Mouse (Mus musculus): ENCODE data around the gene Scgb3a1. TPM values are rescaled to one million over a fixed set of nuclear protein-coding genes. Genes with fewer than 3 reads are reported as not detected.

Gene Scgb3a1
- polyA plus RNA-seq, 1 experiment from 2014 or later = not detected

- Histone ChIP-seq H3K27ac (ENCODE audit: low read depth) (peak overlapping the region; percentile 48; the same call in 1 of the 2 replicates), H3K9me3 (ENCODE audit: low read depth, low read length) (no peaks in the 10 kb centered on the region), H3K27me3 (ENCODE audit: insufficient read depth, low read length) (no peaks in the 10 kb centered on the region), H3K36me3 (ENCODE audit: insufficient read depth) (no peaks in the 10 kb centered on the region), H3K4me3 (ENCODE audit: low read depth, low read length) (no peak overlapping the region), H3K9ac (no peak overlapping the region), H3K4me1 (ENCODE audit: insufficient read depth) (0 out of 2 replicates have a peak, but pooled peaks cover 5% of the 10 kb centered on the region), H3K4me2 (no peak overlapping the region)
- 49% methylated on average over 10 of the region's 10 CpGs for WGBS
- ATAC-seq (ENCODE audit: insufficient read depth) = peak; percentile 54; the same call in 1 of the 2 replicates
- peak; percentile 36 for DNase-seq
- TF ChIP-seq CTCF (IDR thresholded peaks at IDR 0.05; ENCODE audit: low read depth) = no peak
Measured at GRCm38 (mm10) chr11:49658791-49659469, 4.5 kb upstream of the Scgb3a1 start.

- DNase-seq (no peak), ATAC-seq (ENCODE audit: insufficient read depth) (no peak)
- Histone ChIP-seq H3K4me3 (ENCODE audit: low read depth, low read length) (no peak overlapping the region), H3K9me3 (ENCODE audit: low read depth, low read length) (no peaks in the 10 kb centered on the region), H3K9ac (no peak overlapping the region), H3K4me1 (ENCODE audit: insufficient read depth) (0 out of 2 replicates have a peak, but pooled peaks cover 5% of the 10 kb centered on the region), H3K36me3 (ENCODE audit: insufficient read depth) (no peaks in the 10 kb centered on the region), H3K27me3 (ENCODE audit: insufficient read depth, low read length) (no peaks in the 10 kb centered on the region), H3K4me2 (no peak overlapping the region), H3K27ac (ENCODE audit: low read depth) (peak overlapping the region; percentile 46; the same call in 1 of the 2 replicates)
- WGBS = 65% methylated on average over 7 of the region's 7 CpGs
- no peak for TF ChIP-seq CTCF (IDR thresholded peaks at IDR 0.05; ENCODE audit: low read depth)
Measured at GRCm38 (mm10) chr11:49659470-49659799, 4.0 kb upstream of the Scgb3a1 start.

- Histone ChIP-seq H3K9ac (no peak overlapping the region), H3K27me3 (ENCODE audit: insufficient read depth, low read length) (no peaks in the 10 kb centered on the region), H3K4me2 (no peak overlapping the region), H3K27ac (ENCODE audit: low read depth) (no peak overlapping the region), H3K4me1 (ENCODE audit: insufficient read depth) (0 out of 2 replicates have a peak, but pooled peaks cover 5% of the 10 kb centered on the region), H3K9me3 (ENCODE audit: low read depth, low read length) (no peaks in the 10 kb centered on the region), H3K4me3 (ENCODE audit: low read depth, low read length) (no peak overlapping the region), H3K36me3 (ENCODE audit: insufficient read depth) (no peaks in the 10 kb centered on the region)
- whole genome bisulfite sequencing = 47% methylated on average over 15 of the region's 15 CpGs
- ATAC-seq (ENCODE audit: insufficient read depth) (no peak), DNase-seq (no peak)
- 0 out of 2 replicates have a peak, but pooled peaks have one; percentile 9 for TF ChIP-seq CTCF (IDR thresholded peaks at IDR 0.05; ENCODE audit: low read depth)
Measured at GRCm38 (mm10) chr11:49662292-49662780, 1.1 kb upstream of the Scgb3a1 start.

- no peak for TF ChIP-seq CTCF (IDR thresholded peaks at IDR 0.05; ENCODE audit: low read depth)
- no peaks in the 10 kb centered on the region for H3K9me3 ChIP-seq (ENCODE audit: low read depth, low read length)
- H3K9ac ChIP-seq = no peak overlapping the region
- no peak overlapping the region for H3K4me2 ChIP-seq
- no peak overlapping the region for H3K4me3 ChIP-seq (ENCODE audit: low read depth, low read length)
- WGBS = 74% methylated on average over 12 of the region's 12 CpGs
- DNase-seq (no peak), ATAC-seq (ENCODE audit: insufficient read depth) (no peak)
- no peaks in the 10 kb centered on the region for H3K27me3 ChIP-seq (ENCODE audit: insufficient read depth, low read length)
- H3K36me3 ChIP-seq (ENCODE audit: insufficient read depth) = peaks cover 10% of the 10 kb centered on the region
- no peak overlapping the region for H3K27ac ChIP-seq (ENCODE audit: low read depth)
- no peaks in the 10 kb centered on the region for H3K4me1 ChIP-seq (ENCODE audit: insufficient read depth)
Measured at GRCm38 (mm10) chr11:49664262-49665140, 1.1 kb downstream of the Scgb3a1 start.

GRCm38 (mm10) chr11:49665462-49665861, 2.1 kb downstream of the Scgb3a1 start:
- Histone ChIP-seq H3K27ac (ENCODE audit: low read depth) (no peak overlapping the region), H3K9ac (no peak overlapping the region), H3K4me3 (ENCODE audit: low read depth, low read length) (no peak overlapping the region), H3K4me2 (no peak overlapping the region), H3K27me3 (ENCODE audit: insufficient read depth, low read length) (no peaks in the 10 kb centered on the region), H3K9me3 (ENCODE audit: low read depth, low read length) (no peaks in the 10 kb centered on the region), H3K36me3 (ENCODE audit: insufficient read depth) (peaks cover 14% of the 10 kb centered on the region), H3K4me1 (ENCODE audit: insufficient read depth) (no peaks in the 10 kb centered on the region)
- no peak for TF ChIP-seq CTCF (IDR thresholded peaks at IDR 0.05; ENCODE audit: low read depth)
- ATAC-seq (ENCODE audit: insufficient read depth) = 0 out of 2 replicates have a peak, but pooled peaks have one; percentile 40
- no peak for DNase-seq
- WGBS = 68% methylated on average over 4 of the region's 4 CpGs

GRCm38 (mm10) chr11:49673433-49673832, 10.0 kb downstream of the Scgb3a1 start:
- no peak for TF ChIP-seq CTCF (IDR thresholded peaks at IDR 0.05; ENCODE audit: low read depth)
- Histone ChIP-seq H3K27me3 (ENCODE audit: insufficient read depth, low read length) (no peaks in the 10 kb centered on the region), H3K9me3 (ENCODE audit: low read depth, low read length) (no peaks in the 10 kb centered on the region), H3K4me1 (ENCODE audit: insufficient read depth) (no peaks in the 10 kb centered on the region), H3K9ac (no peak overlapping the region), H3K4me3 (ENCODE audit: low read depth, low read length) (no peak overlapping the region), H3K36me3 (ENCODE audit: insufficient read depth) (peaks cover 76% of the 10 kb centered on the region), H3K4me2 (no peak overlapping the region), H3K27ac (ENCODE audit: low read depth) (no peak overlapping the region)
- ATAC-seq (ENCODE audit: insufficient read depth) (no peak), DNase-seq (no peak)
- 82% methylated on average over 3 of the region's 3 CpGs for whole genome bisulfite sequencing
